Mouse (Mus musculus): ENCODE measurements around the gene B3galnt1. TPM values are rescaled to one million over a fixed set of nuclear protein-coding genes. Genes with fewer than 3 reads are reported as not detected.
A peak's percentile ranks its signal among the peaks of the same experiment; 100 is the strongest.

The B3galnt1 gene
- polyA plus RNA-seq, 1 experiment from 2014 or later = 32.8 TPM

DNA sequence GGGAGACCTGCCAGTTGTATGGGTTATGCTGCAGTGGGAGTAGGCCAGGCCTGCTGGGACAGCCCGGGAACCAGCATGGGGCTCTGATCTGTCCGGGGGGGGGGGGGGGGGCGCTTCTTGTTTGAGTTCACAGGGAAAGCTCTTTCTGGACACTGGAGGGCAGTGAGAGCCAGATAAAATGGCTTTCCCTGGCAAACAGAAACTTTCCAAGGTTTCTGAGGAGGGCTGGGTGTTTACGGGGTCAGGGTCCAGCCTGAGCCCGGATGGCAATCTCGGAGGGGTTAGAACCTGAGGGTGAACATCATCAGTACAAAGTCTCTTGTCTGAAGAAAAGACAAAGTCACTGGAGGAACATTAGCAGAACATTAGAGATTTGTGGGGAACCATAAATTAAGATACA is 35.4 kb downstream of the B3galnt1 start:
- Histone ChIP-seq H3K36me3 (ENCODE audit: insufficient read depth) (no peaks in the 10 kb centered on the region), H3K4me2 (no peak overlapping the region), H3K4me3 (ENCODE audit: low read depth, low read length) (no peak overlapping the region), H3K27me3 (ENCODE audit: insufficient read depth, low read length) (no peaks in the 10 kb centered on the region), H3K9me3 (ENCODE audit: low read depth, low read length) (no peaks in the 10 kb centered on the region), H3K4me1 (ENCODE audit: insufficient read depth) (0 out of 2 replicates have a peak, but pooled peaks cover 3% of the 10 kb centered on the region), H3K9ac (no peak overlapping the region), H3K27ac (ENCODE audit: low read depth) (no peak overlapping the region)
- WGBS = 78% methylated on average over 4 of the region's 6 CpGs
- DNase-seq (no peak), ATAC-seq (ENCODE audit: insufficient read depth) (no peak)
- no peak for TF ChIP-seq CTCF (IDR thresholded peaks at IDR 0.05; ENCODE audit: low read depth)

DNA sequence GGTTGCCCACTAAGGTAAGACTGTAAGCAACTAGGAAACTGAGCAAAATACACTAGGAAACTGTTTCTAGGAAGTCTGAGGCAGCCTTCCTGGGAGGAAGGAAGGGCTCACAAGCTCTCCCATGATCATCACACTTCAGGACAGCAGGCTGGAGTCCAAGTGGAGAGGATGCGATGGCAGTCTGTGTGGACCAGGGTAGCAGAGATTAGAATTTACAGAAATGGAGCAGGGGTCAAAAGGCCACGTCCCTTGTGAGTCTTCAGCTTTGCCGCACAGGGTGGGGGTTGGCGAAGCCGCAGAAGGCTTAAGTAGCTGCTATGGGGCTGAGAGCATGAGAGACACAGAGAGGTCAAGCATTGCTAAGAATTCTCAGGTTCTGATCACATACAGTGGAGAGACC is 37.1 kb downstream of the B3galnt1 start:
- H3K9ac ChIP-seq = no peak overlapping the region
- no peaks in the 10 kb centered on the region for H3K36me3 ChIP-seq (ENCODE audit: insufficient read depth)
- H3K4me2 ChIP-seq = no peak overlapping the region
- no peaks in the 10 kb centered on the region for H3K9me3 ChIP-seq (ENCODE audit: low read depth, low read length)
- 0 out of 2 replicates have a peak, but pooled peaks cover 3% of the 10 kb centered on the region for H3K4me1 ChIP-seq (ENCODE audit: insufficient read depth)
- no peaks in the 10 kb centered on the region for H3K27me3 ChIP-seq (ENCODE audit: insufficient read depth, low read length)
- ATAC-seq (ENCODE audit: insufficient read depth) (no peak), DNase-seq (peak; percentile 18)
- H3K4me3 ChIP-seq (ENCODE audit: low read depth, low read length) = no peak overlapping the region
- no peak for TF ChIP-seq CTCF (IDR thresholded peaks at IDR 0.05; ENCODE audit: low read depth)
- no peak overlapping the region for H3K27ac ChIP-seq (ENCODE audit: low read depth)
- WGBS = 66% methylated on average over 5 of the region's 5 CpGs

- Histone ChIP-seq H3K9me3 (ENCODE audit: low read depth, low read length) (no peaks in the 10 kb centered on the region), H3K27ac (ENCODE audit: low read depth) (no peak overlapping the region), H3K4me1 (ENCODE audit: insufficient read depth) (0 out of 2 replicates have a peak, but pooled peaks cover 3% of the 10 kb centered on the region), H3K27me3 (ENCODE audit: insufficient read depth, low read length) (no peaks in the 10 kb centered on the region), H3K36me3 (ENCODE audit: insufficient read depth) (no peaks in the 10 kb centered on the region), H3K4me2 (no peak overlapping the region), H3K4me3 (ENCODE audit: low read depth, low read length) (no peak overlapping the region), H3K9ac (no peak overlapping the region)
- DNase-seq = no peak
- ATAC-seq (ENCODE audit: insufficient read depth) = no peak
- 61% methylated on average over 7 of the region's 7 CpGs for WGBS
- TF ChIP-seq CTCF (IDR thresholded peaks at IDR 0.05; ENCODE audit: low read depth) = no peak
Measured at GRCm38 (mm10) chr3:69559975-69560330, 38.8 kb downstream of the B3galnt1 start.

- Histone ChIP-seq H3K4me1 (ENCODE audit: insufficient read depth) (0 out of 2 replicates have a peak, but pooled peaks cover 3% of the 10 kb centered on the region), H3K9me3 (ENCODE audit: low read depth, low read length) (no peaks in the 10 kb centered on the region), H3K27me3 (ENCODE audit: insufficient read depth, low read length) (no peaks in the 10 kb centered on the region), H3K4me2 (no peak overlapping the region), H3K27ac (ENCODE audit: low read depth) (no peak overlapping the region), H3K4me3 (ENCODE audit: low read depth, low read length) (no peak overlapping the region), H3K9ac (no peak overlapping the region), H3K36me3 (ENCODE audit: insufficient read depth) (no peaks in the 10 kb centered on the region)
- WGBS = 70% methylated on average over 6 of the region's 6 CpGs
- DNase-seq = no peak
- no peak for TF ChIP-seq CTCF (IDR thresholded peaks at IDR 0.05; ENCODE audit: low read depth)
- no peak for ATAC-seq (ENCODE audit: insufficient read depth)
Measured at GRCm38 (mm10) chr3:69559316-69559974, 39.3 kb downstream of the B3galnt1 start.

DNA sequence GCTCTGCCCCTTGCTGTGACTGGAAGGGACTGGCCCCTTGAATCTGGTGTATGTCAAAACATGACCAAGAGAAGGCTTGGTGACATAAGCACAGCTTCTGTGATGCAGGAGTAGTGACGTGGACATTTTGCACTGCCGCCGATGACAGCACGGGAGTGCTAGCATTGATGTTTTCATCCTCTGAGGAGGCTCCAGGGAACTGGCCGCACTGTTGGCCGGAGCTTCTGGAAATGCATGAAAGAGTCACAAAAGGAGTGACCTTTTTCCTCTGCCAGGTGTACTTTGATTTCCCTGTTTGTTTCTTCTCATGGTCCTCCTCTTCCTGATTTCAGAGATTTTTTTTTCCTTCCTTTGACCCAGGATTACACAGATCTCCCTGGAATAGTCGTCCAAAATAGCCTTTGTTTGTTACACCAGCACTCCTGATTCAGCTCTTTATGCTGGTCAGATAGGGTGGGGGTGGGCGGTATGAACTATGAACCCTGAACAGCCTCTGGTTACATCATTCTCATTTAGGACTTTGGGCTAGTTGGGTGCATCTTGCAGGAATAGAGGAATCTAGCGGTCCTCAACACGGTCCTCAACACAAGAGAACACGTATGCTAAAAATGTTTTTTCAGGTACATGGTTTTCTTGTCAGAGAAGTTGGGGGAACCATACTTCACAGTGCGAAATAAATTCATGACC is 42.5 kb downstream of the B3galnt1 start:
- DNase-seq (no peak), ATAC-seq (ENCODE audit: insufficient read depth) (no peak)
- Histone ChIP-seq H3K9ac (no peak overlapping the region), H3K27me3 (ENCODE audit: insufficient read depth, low read length) (no peaks in the 10 kb centered on the region), H3K4me2 (no peak overlapping the region), H3K9me3 (ENCODE audit: low read depth, low read length) (no peaks in the 10 kb centered on the region), H3K4me1 (ENCODE audit: insufficient read depth) (no peaks in the 10 kb centered on the region), H3K36me3 (ENCODE audit: insufficient read depth) (no peaks in the 10 kb centered on the region), H3K27ac (ENCODE audit: low read depth) (no peak overlapping the region), H3K4me3 (ENCODE audit: low read depth, low read length) (no peak overlapping the region)
- 80% methylated on average over 12 of the region's 12 CpGs for WGBS
- TF ChIP-seq CTCF (IDR thresholded peaks at IDR 0.05; ENCODE audit: low read depth) = no peak

- Histone ChIP-seq H3K9me3 (ENCODE audit: low read depth, low read length) (no peaks in the 10 kb centered on the region), H3K27me3 (ENCODE audit: insufficient read depth, low read length) (no peaks in the 10 kb centered on the region), H3K36me3 (ENCODE audit: insufficient read depth) (no peaks in the 10 kb centered on the region), H3K4me2 (no peak overlapping the region), H3K4me3 (ENCODE audit: low read depth, low read length) (no peak overlapping the region), H3K9ac (no peak overlapping the region), H3K27ac (ENCODE audit: low read depth) (no peak overlapping the region), H3K4me1 (ENCODE audit: insufficient read depth) (no peaks in the 10 kb centered on the region)
- 81% methylated on average over 6 of the region's 6 CpGs for WGBS
- ATAC-seq (ENCODE audit: insufficient read depth) (no peak), DNase-seq (no peak)
- no peak for TF ChIP-seq CTCF (IDR thresholded peaks at IDR 0.05; ENCODE audit: low read depth)
Measured at GRCm38 (mm10) chr3:69555511-69555910, 43.2 kb downstream of the B3galnt1 start.

GRCm38 (mm10) chr3:69549602-69550001 is 49.2 kb downstream of the B3galnt1 start:
- DNase-seq (no peak), ATAC-seq (ENCODE audit: insufficient read depth) (no peak)
- no peak overlapping the region for H3K9ac ChIP-seq
- H3K4me3 ChIP-seq (ENCODE audit: low read depth, low read length) = no peak overlapping the region
- no peaks in the 10 kb centered on the region for H3K4me1 ChIP-seq (ENCODE audit: insufficient read depth)
- no peak for TF ChIP-seq CTCF (IDR thresholded peaks at IDR 0.05; ENCODE audit: low read depth)
- 72% methylated on average over 4 of the region's 4 CpGs for WGBS
- H3K4me2 ChIP-seq = no peak overlapping the region
- no peaks in the 10 kb centered on the region for H3K9me3 ChIP-seq (ENCODE audit: low read depth, low read length)
- H3K36me3 ChIP-seq (ENCODE audit: insufficient read depth) = no peaks in the 10 kb centered on the region
- H3K27ac ChIP-seq (ENCODE audit: low read depth) = no peak overlapping the region
- no peaks in the 10 kb centered on the region for H3K27me3 ChIP-seq (ENCODE audit: insufficient read depth, low read length)
